Mouse (Mus musculus) testis, adult 2 months (tissue): ENCODE results near the gene Zfp808. TPM values are rescaled to one million over a fixed set of nuclear protein-coding genes. Genes with fewer than 3 reads are reported as not detected.

Experiments used
- H3K27ac ChIP-seq: fragments of 200-500 bp; 2 replicates; pipeline ENCODE4 v1.5.1; 2012; ENCODE audit warnings: low read depth, low read length; ENCODE audit not compliant: control insufficient read depth, insufficient read depth
- H3K27me3 ChIP-seq: fragments of 200-500 bp; 2 replicates; pipeline ENCODE4 v1.6.1; 2012; ENCODE audit warnings: mild to moderate bottlenecking, low read length, moderate library complexity; ENCODE audit not compliant: control insufficient read depth, insufficient read depth
- H3K36me3 ChIP-seq: fragments of 200-500 bp; 2 replicates; pipeline ENCODE4 v1.6.1; 2012; ENCODE audit warnings: mild to moderate bottlenecking, low read length; ENCODE audit not compliant: control insufficient read depth, insufficient read depth
- H3K4me1 ChIP-seq: fragments of 200-500 bp; 2 replicates; pipeline ENCODE4 v1.6.1; 2012; ENCODE audit warnings: low read length; ENCODE audit not compliant: control insufficient read depth, insufficient read depth
- H3K4me3 ChIP-seq: fragments of 200-500 bp; 2 replicates; pipeline ENCODE4 v1.5.1; 2012; ENCODE audit warnings: low read depth, mild to moderate bottlenecking, low read length, moderate library complexity, mixed read lengths; ENCODE audit not compliant: control insufficient read depth
- CTCF ChIP-seq: fragments of 200-500 bp; IDR thresholded peaks from 2 replicates; pipeline ENCODE4 v1.5.1; 2012; ENCODE audit warnings: low read depth, mild to moderate bottlenecking, inconsistent platforms, low read length, moderate library complexity; ENCODE audit not compliant: control insufficient read depth, insufficient read depth, insufficient replicate concordance
- POLR2A ChIP-seq: fragments of 200-500 bp; IDR thresholded peaks from 2 replicates; pipeline ENCODE4 v1.6.1; 2012; ENCODE audit warnings: low read depth, mild to moderate bottlenecking, inconsistent platforms, low read length, moderate library complexity; ENCODE audit not compliant: control insufficient read depth
- polyA plus RNA-seq: library from polyadenylated mRNA; depleted of rRNA; stranded (reverse); fragments of >200 nt; gene quantifications from 2 replicates; pipeline ENCODE4 v1.2.3, GENCODE M21; 2012

Zfp808 gene
- polyA plus RNA-seq, 1 experiment: 0.75 TPM

- TF ChIP-seq POLR2A: no peak
- TF ChIP-seq CTCF: no peak
- H3K27ac ChIP-seq: no peak overlapping the region
- H3K4me3 ChIP-seq: no peak overlapping the region
Measured at GRCm38 (mm10) chr13:62263392-62263791, 133.7 kb downstream of the Zfp808 start.

More at GRCm38 (mm10) chr13:62263392-62263791, 133.7 kb downstream of the Zfp808 start:
- Histone ChIP-seq H3K27me3 (no peaks in the 10 kb centered on the region), H3K36me3 (no peaks in the 10 kb centered on the region), H3K4me1 (no peaks in the 10 kb centered on the region; the same call in 1 of the 2 replicates)
